Mouse (Mus musculus) megakaryocyte, embryonic 14.5 days (primary cell): ENCODE measurements around the gene Krt2. TPM values are rescaled to one million over a fixed set of nuclear protein-coding genes. Genes with fewer than 3 reads are reported as not detected.

Source experiments
- H3K27me3 ChIP-seq: replicated peaks from 2 replicates; pipeline ENCODE3; 2012; ENCODE audit warnings: inconsistent platforms
- H3K36me3 ChIP-seq: replicated peaks from 2 replicates; pipeline ENCODE3; 2012; ENCODE audit warnings: low read length, inconsistent platforms, mixed read lengths
- H3K4me1 ChIP-seq: 2 replicates; pipeline ENCODE4 v1.6.1; 2012; ENCODE audit warnings: inconsistent platforms
- H3K4me3 ChIP-seq: replicated peaks from 2 replicates; pipeline ENCODE3; 2012; ENCODE audit warnings: moderate library complexity, mild to moderate bottlenecking, inconsistent platforms
- H3K9me3 ChIP-seq: 2 replicates; pipeline ENCODE4 v1.6.1; 2012; ENCODE audit warnings: inconsistent platforms
- FLI1 ChIP-seq: IDR thresholded peaks from 2 replicates; pipeline ENCODE4 v1.6.1; 2012; ENCODE audit warnings: low read length, inconsistent platforms, mixed read lengths
- GATA1 ChIP-seq: IDR thresholded peaks from 3 replicates; pipeline ENCODE4 v1.6.1; 2012; ENCODE audit warnings: mixed read lengths, low read length, inconsistent platforms, borderline replicate concordance
- polyA plus RNA-seq: library from polyadenylated mRNA; stranded (reverse); fragments of >175 nt; gene quantifications from 2 replicates; pipeline ENCODE4 v1.2.3, GENCODE M21; 2012; ENCODE audit warnings: low replicate concordance; ENCODE audit not compliant: insufficient read depth

Gene Krt2
- polyA plus RNA-seq, 1 experiment = not detected

DNA sequence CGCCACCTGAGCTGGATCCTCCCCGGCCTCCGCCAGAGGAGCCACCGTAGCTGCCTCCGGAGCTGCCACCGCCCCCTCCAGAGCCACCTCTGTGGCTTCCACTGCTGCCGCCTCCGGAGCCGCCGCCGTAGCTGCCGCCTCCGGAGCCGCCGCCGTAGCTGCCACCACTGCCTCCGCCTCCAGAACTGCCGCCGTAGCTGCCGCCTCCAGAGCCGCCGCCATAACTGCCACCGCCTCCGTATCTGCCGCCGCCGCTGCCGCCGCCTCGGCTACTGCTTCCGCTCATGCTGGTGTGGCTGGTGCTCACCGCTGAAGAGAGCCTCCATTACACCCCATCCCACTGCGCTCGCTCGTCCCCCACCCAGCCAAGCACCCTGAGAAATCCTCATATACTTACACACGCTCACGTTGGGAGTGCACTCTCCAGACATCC is 28.0 kb upstream of the Krt2 start:
- H3K27me3 ChIP-seq = peaks cover 76% of the 10 kb centered on the region
- no peaks in the 10 kb centered on the region for H3K9me3 ChIP-seq
- no peaks in the 10 kb centered on the region for H3K36me3 ChIP-seq
- peaks cover 12% of the 10 kb centered on the region for H3K4me1 ChIP-seq
- TF ChIP-seq GATA1 (no peak), FLI1 (no peak)
- peak overlapping the region; percentile 81 for H3K4me3 ChIP-seq

DNA sequence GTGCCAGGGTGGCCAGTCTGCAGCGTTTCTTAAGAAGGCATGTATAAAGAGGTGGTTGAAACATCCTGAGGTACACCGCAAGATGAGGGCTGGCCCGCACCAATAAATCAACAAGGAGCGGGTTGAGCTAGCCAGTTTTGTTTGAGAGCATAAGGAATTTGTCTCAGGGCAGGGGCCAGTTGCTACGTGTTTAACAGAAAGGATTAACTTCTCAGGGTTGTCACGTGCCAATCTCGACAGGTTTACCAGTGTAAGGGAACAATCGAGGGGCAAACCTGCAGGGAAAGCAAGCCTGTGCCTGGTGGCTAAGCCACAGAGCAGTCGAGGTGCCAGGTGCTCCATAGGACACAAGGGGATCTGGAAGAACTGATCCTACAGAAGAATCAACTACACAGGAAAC is 25.2 kb upstream of the Krt2 start:
- no peak for TF ChIP-seq FLI1
- no peak for TF ChIP-seq GATA1
- Histone ChIP-seq H3K27me3 (peaks cover 78% of the 10 kb centered on the region), H3K9me3 (no peaks in the 10 kb centered on the region), H3K4me3 (no peak overlapping the region), H3K36me3 (no peaks in the 10 kb centered on the region), H3K4me1 (peaks cover 12% of the 10 kb centered on the region)

DNA sequence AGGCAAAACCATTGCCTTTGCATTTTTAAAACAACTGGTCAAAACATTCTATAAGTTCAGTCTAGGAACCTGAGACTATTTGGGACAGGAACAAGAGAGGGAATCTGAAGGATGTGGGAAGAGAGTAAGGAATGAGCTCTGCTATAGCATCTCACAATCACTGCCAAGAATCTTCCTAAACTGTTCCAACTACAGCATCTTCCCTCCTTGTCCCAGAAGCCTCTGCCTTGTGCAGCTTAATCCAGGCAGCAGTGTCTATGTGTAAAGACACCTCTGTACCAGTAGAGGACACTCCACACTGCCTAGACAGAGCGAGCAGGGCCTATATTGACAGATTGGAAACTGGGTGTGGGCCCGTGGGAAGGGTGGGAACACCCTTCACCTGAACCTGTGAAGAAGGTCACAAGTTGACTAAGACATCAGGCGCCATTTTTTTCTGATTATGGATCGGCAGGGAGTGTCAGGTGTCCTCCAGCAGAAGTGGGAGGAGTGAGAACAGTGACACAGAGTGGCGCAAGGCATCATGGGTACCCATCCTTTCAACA is 16.9 kb upstream of the Krt2 start:
- peaks cover 53% of the 10 kb centered on the region for H3K27me3 ChIP-seq
- no peak overlapping the region for H3K4me3 ChIP-seq
- H3K9me3 ChIP-seq = no peaks in the 10 kb centered on the region
- H3K4me1 ChIP-seq = peaks cover 4% of the 10 kb centered on the region; the same call in 1 of the 2 replicates
- TF ChIP-seq FLI1 (no peak), GATA1 (no peak)
- no peaks in the 10 kb centered on the region for H3K36me3 ChIP-seq

- Histone ChIP-seq H3K36me3 (no peaks in the 10 kb centered on the region), H3K4me1 (peaks cover 4% of the 10 kb centered on the region; the same call in 1 of the 2 replicates), H3K9me3 (no peaks in the 10 kb centered on the region), H3K4me3 (no peak overlapping the region), H3K27me3 (peaks cover 47% of the 10 kb centered on the region)
- TF ChIP-seq FLI1 = no peak
- TF ChIP-seq GATA1 = no peak
Observed at GRCm38 (mm10) chr15:101833131-101833530, 15.2 kb upstream of the Krt2 start.

- H3K4me3 ChIP-seq = no peak overlapping the region
- no peaks in the 10 kb centered on the region for H3K9me3 ChIP-seq
- TF ChIP-seq GATA1 (no peak), FLI1 (no peak)
- no peaks in the 10 kb centered on the region for H3K4me1 ChIP-seq
- H3K36me3 ChIP-seq = no peaks in the 10 kb centered on the region
- H3K27me3 ChIP-seq = peaks cover 54% of the 10 kb centered on the region
Observed at GRCm38 (mm10) chr15:101829441-101829840, 11.5 kb upstream of the Krt2 start.

DNA sequence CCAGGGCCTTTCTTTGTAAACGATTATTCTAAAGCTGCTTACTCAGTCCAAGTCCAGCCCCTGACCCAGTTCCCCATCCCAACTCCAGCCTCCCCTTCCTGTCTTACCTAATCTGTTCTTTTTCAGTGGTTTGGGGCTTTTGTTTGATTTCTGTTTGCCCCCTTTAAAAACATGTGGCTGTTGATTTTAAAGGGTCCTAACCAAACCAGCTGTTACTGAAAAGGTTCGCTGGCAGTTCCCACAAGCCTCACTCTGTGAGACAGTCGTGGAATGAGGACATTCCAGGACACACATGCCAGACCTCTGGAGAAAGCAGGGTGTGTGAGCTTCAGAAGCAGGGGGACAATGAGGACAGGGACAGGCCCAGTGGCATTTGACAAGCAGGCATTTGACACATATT is 3.8 kb upstream of the Krt2 start:
- H3K9me3 ChIP-seq = no peaks in the 10 kb centered on the region

GRCm38 (mm10) chr15:101803052-101803822 is 14.7 kb downstream of the Krt2 start:
- no peak overlapping the region for H3K4me3 ChIP-seq
- no peak for TF ChIP-seq GATA1
- TF ChIP-seq FLI1 = no peak
- H3K9me3 ChIP-seq = no peaks in the 10 kb centered on the region
- no peaks in the 10 kb centered on the region for H3K36me3 ChIP-seq
- H3K4me1 ChIP-seq = no peaks in the 10 kb centered on the region
- peaks cover 45% of the 10 kb centered on the region for H3K27me3 ChIP-seq

More for the DNA sequence above, 3.8 kb upstream of the Krt2 start:
- Histone ChIP-seq H3K27me3 (peaks cover 42% of the 10 kb centered on the region), H3K4me3 (no peak overlapping the region), H3K36me3 (no peaks in the 10 kb centered on the region), H3K4me1 (no peaks in the 10 kb centered on the region)
- TF ChIP-seq FLI1 = no peak
- TF ChIP-seq GATA1 = no peak

- Histone ChIP-seq H3K36me3 (no peaks in the 10 kb centered on the region), H3K4me3 (no peak within 1 kb of the TSS), H3K9me3 (no peaks in the 10 kb centered on the region), H3K4me1 (no peaks in the 10 kb centered on the region), H3K27me3 (peaks cover 50% of the 10 kb centered on the region)
- TF ChIP-seq FLI1 = no peak
- no peak for TF ChIP-seq GATA1
Observed at GRCm38 (mm10) chr15:101802296-101802835, 15.6 kb downstream of the Krt2 start, which contains the start of gene Krt73. Gene Krt73, minus strand, starts transcription at chr15:101802346.

DNA sequence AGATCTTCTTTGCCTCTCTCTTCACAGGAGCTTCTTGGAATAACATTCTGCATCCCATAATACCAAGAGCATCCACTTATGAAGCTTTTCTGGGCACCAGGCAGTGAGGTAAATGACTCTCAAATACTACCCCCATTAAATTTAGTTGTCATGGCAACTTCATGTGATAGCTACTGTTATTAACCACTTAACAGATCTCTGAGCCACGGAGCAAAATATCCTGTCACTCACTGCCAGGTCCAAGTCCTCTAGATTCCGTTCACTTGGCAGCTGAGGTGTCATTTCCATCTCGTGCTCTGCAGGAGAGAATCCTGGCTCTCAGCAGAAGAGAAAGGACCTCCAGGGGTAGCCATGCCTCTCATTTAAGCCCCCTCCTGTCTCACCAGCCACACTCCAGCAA is 27.1 kb downstream of the Krt2 start:
- Histone ChIP-seq H3K4me3 (no peak overlapping the region), H3K9me3 (peaks cover 3% of the 10 kb centered on the region; the same call in 1 of the 2 replicates), H3K4me1 (no peaks in the 10 kb centered on the region), H3K27me3 (peaks cover 48% of the 10 kb centered on the region), H3K36me3 (no peaks in the 10 kb centered on the region)
- no peak for TF ChIP-seq FLI1
- no peak for TF ChIP-seq GATA1

DNA sequence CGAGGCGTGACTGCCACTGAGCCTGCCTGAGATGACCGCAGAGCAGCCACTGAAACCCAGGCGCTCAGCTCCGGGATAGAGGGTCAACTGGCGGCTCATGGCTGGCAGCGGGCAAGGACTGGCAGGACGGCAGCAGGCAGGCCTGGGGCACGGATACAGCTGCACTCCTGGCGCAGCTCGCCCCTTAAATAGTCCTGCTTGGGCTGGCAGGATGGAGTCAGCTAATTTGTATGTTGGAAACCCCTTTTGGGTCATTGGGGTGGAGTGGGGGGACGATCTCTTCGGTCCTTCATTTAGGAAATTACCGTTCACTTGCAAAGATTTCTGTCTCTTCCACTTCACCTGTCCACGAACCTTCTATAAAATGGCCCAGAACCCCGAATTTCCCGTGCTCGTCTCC is 31.6 kb downstream of the Krt2 start, which contains the start of gene Krt72:
Gene Krt72, minus strand, starts transcription at position 101 of the 400 bp plus-strand sequence.
- no peaks in the 10 kb centered on the region for H3K36me3 ChIP-seq
- H3K9me3 ChIP-seq = no peaks in the 10 kb centered on the region
- H3K27me3 ChIP-seq = peaks cover 45% of the 10 kb centered on the region
- H3K4me1 ChIP-seq = no peaks in the 10 kb centered on the region
- TF ChIP-seq FLI1 = no peak
- no peak for TF ChIP-seq GATA1
- no peak within 1 kb of the TSS for H3K4me3 ChIP-seq
